Mouse (Mus musculus) olfactory bulb, adult 2 months (tissue): Measurements from ENCODE around the gene Ear14. TPM values are rescaled to one million over a fixed set of nuclear protein-coding genes. Genes with fewer than 3 reads are reported as not detected.
"Not testable (repeated sequence)": the region's sequence is repeated elsewhere in the genome, so short reads cannot be mapped to it uniquely, and the experiment has no call there.

Experiments
- H3K27ac ChIP-seq: fragments of 200-500 bp; 2 replicates; pipeline ENCODE4 v1.5.1; 2012; ENCODE audit warnings: low read depth, low read length; ENCODE audit not compliant: insufficient read depth
- H3K4me1 ChIP-seq: fragments of 200-500 bp; 2 replicates; pipeline ENCODE4 v1.6.1; 2012; ENCODE audit warnings: low read length; ENCODE audit not compliant: control insufficient read depth, insufficient read depth
- H3K4me3 ChIP-seq: fragments of 200-500 bp; 2 replicates; pipeline ENCODE4 v1.5.1; 2012; ENCODE audit warnings: mild to moderate bottlenecking, low read depth, low read length, moderate library complexity; ENCODE audit not compliant: insufficient read depth
- CTCF ChIP-seq: fragments of 200-500 bp; IDR thresholded peaks from 2 replicates; pipeline ENCODE4 v1.5.1; 2012; ENCODE audit warnings: low read depth, mild to moderate bottlenecking, low read length, moderate library complexity; ENCODE audit not compliant: insufficient read depth
- POLR2A ChIP-seq: fragments of 200-500 bp; IDR thresholded peaks from 2 replicates; pipeline ENCODE4 v1.6.1; 2012; ENCODE audit warnings: mild to moderate bottlenecking, low read depth, low read length, moderate library complexity; ENCODE audit not compliant: insufficient read depth
- WGBS: fragments of 180-500 bp; shearing (Covaris S2); methylation state at CpG from one replicate; pipeline ENCODE4 v1.1.7; 2018; 5-methylcytosine and 5-hydroxymethylcytosine counted together
- polyA plus RNA-seq: library from polyadenylated mRNA; stranded (reverse); fragments of >200 nt; gene quantifications from 2 replicates; pipeline ENCODE4 v1.2.4, GENCODE M21; 2012; ENCODE audit warnings: low replicate concordance; ENCODE audit not compliant: missing spikeins, insufficient read depth, insufficient read length

Gene Ear14
- polyA plus RNA-seq, 1 experiment = not detected

DNA sequence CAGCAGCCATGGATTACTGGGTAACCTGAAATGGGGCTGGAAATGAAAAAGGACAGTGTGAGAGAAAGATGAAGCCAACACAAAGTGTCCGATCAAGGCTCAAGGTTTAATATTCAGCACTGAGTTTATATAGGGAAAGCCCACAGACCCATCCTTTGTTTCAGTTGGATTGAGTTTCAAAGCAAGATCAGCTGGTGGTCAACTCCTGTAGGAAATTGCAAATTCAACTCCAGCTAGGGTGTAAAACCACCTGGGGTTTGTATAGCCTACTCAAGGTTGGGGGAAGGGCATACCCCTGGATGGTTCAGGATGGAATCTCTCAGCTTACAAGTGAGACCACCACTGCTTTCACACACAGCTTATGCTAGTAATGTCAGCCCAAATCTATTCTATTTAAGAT, 44.5 kb downstream of the Ear14 start:
- H3K4me1 ChIP-seq = no peaks in the 10 kb centered on the region
- H3K27ac ChIP-seq = no peak overlapping the region
- TF ChIP-seq POLR2A = no peak
- TF ChIP-seq CTCF = no peak
- WGBS = 78% methylated on average over 1 of the region's 1 CpGs
- H3K4me3 ChIP-seq = no peak overlapping the region

DNA sequence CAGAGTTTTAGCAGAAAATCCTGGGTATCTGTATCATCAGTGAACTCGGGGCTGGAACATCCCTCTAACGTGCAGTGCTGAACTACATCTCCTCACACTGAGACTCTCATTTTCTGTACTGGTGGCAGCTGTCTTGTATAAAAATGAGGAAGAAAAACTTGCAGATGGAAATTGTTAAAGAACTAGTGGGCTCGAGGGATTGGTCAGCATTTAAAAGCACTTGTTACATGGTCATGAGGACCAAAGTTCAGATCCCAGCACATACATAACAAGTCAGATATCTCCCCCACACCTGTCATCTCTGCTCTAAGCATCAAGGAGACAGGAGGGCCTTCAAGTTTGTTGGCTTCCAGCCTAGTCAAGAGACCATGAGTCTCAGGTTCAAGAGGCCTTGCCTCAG, 47.2 kb downstream of the Ear14 start:
- Histone ChIP-seq H3K4me1 (no peaks in the 10 kb centered on the region), H3K27ac (no peak overlapping the region), H3K4me3 (no peak overlapping the region)
- 80% methylated on average over 3 of the region's 3 CpGs for WGBS
- TF ChIP-seq CTCF (no peak), POLR2A (no peak)

DNA sequence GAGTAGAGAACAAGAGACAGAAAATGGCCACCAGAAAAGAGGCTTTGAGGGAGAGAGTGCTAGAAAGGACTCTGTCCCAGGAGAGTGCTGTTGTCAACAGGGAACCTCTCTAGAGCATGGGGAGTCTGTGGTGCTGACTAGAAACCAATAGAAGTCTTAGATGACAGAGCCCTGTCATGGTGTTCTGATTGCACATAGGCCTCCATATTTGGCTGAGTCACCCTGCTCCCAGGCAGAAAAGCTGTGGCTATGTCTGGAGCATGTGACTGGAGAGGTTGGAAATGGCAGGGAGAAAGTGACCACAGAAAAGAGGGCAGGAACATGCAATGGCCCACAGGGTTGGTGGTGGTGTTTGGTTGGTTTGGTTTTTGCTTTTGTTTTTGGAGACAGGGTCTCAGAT, 49.0 kb downstream of the Ear14 start:
- H3K4me1 ChIP-seq, H3K4me3 ChIP-seq, H3K27ac ChIP-seq: not testable (repeated sequence)

DNA sequence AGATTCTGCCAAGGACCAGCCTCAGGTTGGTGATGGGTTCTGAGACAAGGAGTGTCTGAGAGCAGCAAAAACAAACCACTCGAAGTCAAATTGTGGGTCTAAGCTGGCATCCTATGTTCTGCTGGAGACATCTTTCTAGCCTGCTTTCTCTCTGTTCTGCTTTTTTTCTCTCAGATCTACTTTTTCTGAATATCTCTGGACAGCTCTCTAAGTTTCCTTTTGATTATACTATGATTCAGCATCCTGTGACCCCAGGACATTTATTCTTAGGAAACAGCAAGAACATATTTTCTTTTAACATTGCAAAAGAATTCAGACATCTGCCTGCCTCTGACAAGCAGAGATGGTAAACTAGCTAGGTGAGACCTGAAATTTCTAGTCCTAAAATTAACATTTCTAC, 50.4 kb downstream of the Ear14 start:
- H3K27ac ChIP-seq = no peak overlapping the region
- H3K4me1 ChIP-seq = no peaks in the 10 kb centered on the region
- 93% methylated on average over 1 of the region's 1 CpGs for WGBS
- H3K4me3 ChIP-seq = no peak overlapping the region
- TF ChIP-seq POLR2A (no peak), CTCF (no peak)

Other genes starting within 250 kb of the Ear14 start
- not detected in 2 replicates for gene Pnp2, start 247.4 kb upstream of the Ear14 start, polyA plus RNA-seq
- gene Rnase10, start 195.6 kb upstream of the Ear14 start, polyA plus RNA-seq = not detected in 2 replicates
- not detected in 2 replicates for gene Rnase9, start 161.5 kb upstream of the Ear14 start, polyA plus RNA-seq
- gene Rnase11, start 153.2 kb upstream of the Ear14 start, polyA plus RNA-seq = not detected in 2 replicates
- gene Rnase12, start 145.7 kb upstream of the Ear14 start, polyA plus RNA-seq = not detected in 2 replicates
- gene Olfr750, start 129.0 kb upstream of the Ear14 start, polyA plus RNA-seq = not detected in 2 replicates
- gene Rnase4, start 112.3 kb upstream of the Ear14 start, polyA plus RNA-seq = not detected in 2 replicates
- gene Ang, start 112.2 kb upstream of the Ear14 start, polyA plus RNA-seq = not detected in 2 replicates
- gene Eddm3b, start 89.0 kb upstream of the Ear14 start, polyA plus RNA-seq = not detected in 2 replicates
- not detected in 2 replicates for gene Rnase6, start 79.5 kb upstream of the Ear14 start, polyA plus RNA-seq
- not detected in 2 replicates for gene Rnase1, start 56.6 kb upstream of the Ear14 start, polyA plus RNA-seq
- gene Rnase2b, start 41.1 kb upstream of the Ear14 start, polyA plus RNA-seq = not detected in 2 replicates
- gene Ang2, start 4.2 kb upstream of the Ear14 start, polyA plus RNA-seq = not detected in 2 replicates
- gene Rnase2a, start 52.7 kb downstream of the Ear14 start, polyA plus RNA-seq = not detected in 2 replicates
- not detected in 2 replicates for gene Gm7247, start 158.4 kb downstream of the Ear14 start, polyA plus RNA-seq
- not detected in 2 replicates for gene Vmn2r88, start 207.4 kb downstream of the Ear14 start, polyA plus RNA-seq
- not detected in 2 replicates for gene Vmn2r89, start 248.5 kb downstream of the Ear14 start, polyA plus RNA-seq